Mouse (Mus musculus) cerebellum, postnatal 4 days (tissue): ENCODE measurements around the gene Sept10.
"Not testable (repeated sequence)": the region's sequence is repeated elsewhere in the genome, so short reads cannot be mapped to it uniquely, and the experiment has no call there.

Experiments
- DNase-seq, 2 experiments: peaks; one replicate each; pipeline ENCODE4 v3.0.0; 2022; ENCODE audit warnings: low spot score in 2 of 2, mixed read lengths in 1 of 2

Sept10 gene

GRCm38 (mm10) chr10:59131926-59132628 lies 89.6 kb downstream of the Sept10 start:
- no peak for DNase-seq

GRCm38 (mm10) chr10:59127637-59128036 lies 94.0 kb downstream of the Sept10 start:
- DNase-seq: no peak

GRCm38 (mm10) chr10:59125497-59125896 lies 96.2 kb downstream of the Sept10 start:
- no peak for DNase-seq

- DNase-seq: no peak
Measured at GRCm38 (mm10) chr10:59119811-59120210, 101.8 kb downstream of the Sept10 start.

GRCm38 (mm10) chr10:59119001-59119400 lies 102.6 kb downstream of the Sept10 start:
- DNase-seq: no peak

GRCm38 (mm10) chr10:59117555-59117954 lies 104.1 kb downstream of the Sept10 start:
- DNase-seq: no peak

GRCm38 (mm10) chr10:59116331-59116730 lies 105.3 kb downstream of the Sept10 start:
- DNase-seq: no peak

- DNase-seq: no peak
Measured at GRCm38 (mm10) chr10:59115691-59116090, 106.0 kb downstream of the Sept10 start.

- no peak for DNase-seq
Measured at GRCm38 (mm10) chr10:59114535-59115291, 106.9 kb downstream of the Sept10 start.

GRCm38 (mm10) chr10:59113386-59113785 lies 108.3 kb downstream of the Sept10 start:
- no peak for DNase-seq

- DNase-seq: no peak
Measured at GRCm38 (mm10) chr10:59112755-59113154, 108.9 kb downstream of the Sept10 start.

- DNase-seq: no peak
Measured at GRCm38 (mm10) chr10:59110386-59110785, 111.3 kb downstream of the Sept10 start.

GRCm38 (mm10) chr10:59109015-59109414 lies 112.6 kb downstream of the Sept10 start:
- peak; percentile 62 to 85 for DNase-seq

GRCm38 (mm10) chr10:59106644-59107043 lies 115.0 kb downstream of the Sept10 start:
- DNase-seq: no peak

- DNase-seq: no peak
Measured at GRCm38 (mm10) chr10:59105885-59106284, 115.8 kb downstream of the Sept10 start.

GRCm38 (mm10) chr10:59104683-59105082 lies 117.0 kb downstream of the Sept10 start:
- no peak for DNase-seq

- not testable (repeated sequence) for DNase-seq
Measured at GRCm38 (mm10) chr10:59103076-59103475, 118.6 kb downstream of the Sept10 start.

- DNase-seq: peak in 1 of 2 experiments; percentile 55
Measured at GRCm38 (mm10) chr10:59091988-59092387, 129.7 kb downstream of the Sept10 start.
